Mouse (Mus musculus) cerebellum, adult 2 months (tissue): ENCODE data around the gene Gfi1b.

Experiments used
- CTCF ChIP-seq: fragments of 200-500 bp; IDR thresholded peaks from 2 replicates; pipeline ENCODE4 v1.5.1; 2011; ENCODE audit warnings: low read depth, mild to moderate bottlenecking, control low read depth, low read length, moderate library complexity, borderline replicate concordance; ENCODE audit not compliant: insufficient read depth
- POLR2A ChIP-seq: fragments of 200-500 bp; IDR thresholded peaks from 2 replicates; pipeline ENCODE4 v1.6.1; 2011; ENCODE audit warnings: low read length, control low read depth, borderline replicate concordance; ENCODE audit not compliant: insufficient read depth

DNA sequence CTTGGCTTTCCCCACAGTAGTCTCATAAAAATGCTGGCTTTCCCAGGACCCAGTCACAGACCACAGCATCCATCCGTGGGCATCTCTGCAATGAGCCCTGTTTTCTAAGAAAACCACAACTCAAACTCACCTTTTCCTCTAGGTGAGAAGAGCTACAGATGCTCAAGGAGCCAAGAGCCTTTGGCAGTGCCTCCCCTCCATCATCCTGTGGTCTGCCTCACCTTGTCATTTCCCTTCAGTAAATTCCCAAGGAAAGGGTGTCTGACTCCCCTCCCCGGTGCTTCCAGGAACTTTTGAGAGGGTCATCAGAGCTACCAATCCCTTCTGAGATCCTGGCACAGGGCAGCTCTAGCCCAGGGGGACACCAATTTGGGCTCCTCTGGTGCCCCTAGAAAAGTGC is 671 bp downstream of the Gfi1b start:
- TF ChIP-seq CTCF (no peak), POLR2A (no peak)
